Mouse (Mus musculus): ENCODE results near the gene Cilp2. TPM values are rescaled to one million over a fixed set of nuclear protein-coding genes. Genes with fewer than 3 reads are reported as not detected.

Gene Cilp2
- polyA plus RNA-seq (2015; fragmentation: Nextera tagmentation; extraction: Ambion mirVana): 0.22 and 0.25 TPM in 2 replicates

GRCm38 (mm10) chr8:69887289-69888243 is at the start of gene Cilp2:
Cilp2 (minus strand) TSS chr8:69887687.
- no peaks in the 10 kb centered on the region for H3K9me3 ChIP-seq (ENCODE audit: control insufficient read depth)
- H3K4me1 ChIP-seq (replicated peaks; ENCODE audit: control insufficient read depth, insufficient read depth, low read length): peaks cover 4% of the 10 kb centered on the region; the same call in 1 of the 2 replicates
- under 1% methylated on average over 60 of the region's 60 CpGs for WGBS
- peak within 1 kb of the TSS; percentile 51 for H3K4me2 ChIP-seq (replicated peaks; ENCODE audit: low read depth)
- TF ChIP-seq CTCF (IDR thresholded peaks at IDR 0.05; ENCODE audit: low read depth): no peak
- peaks cover 81% of the 10 kb centered on the region for H3K27me3 ChIP-seq (replicated peaks; ENCODE audit: control insufficient read depth, insufficient read depth, low read length)
- ATAC-seq: 0 out of 2 replicates have a peak, but pooled peaks have one; percentile 1
- H3K9ac ChIP-seq (ENCODE audit: low read depth, low read length): no peak within 1 kb of the TSS
- peak within 1 kb of the TSS; percentile 32 for H3K4me3 ChIP-seq (ENCODE audit: low read depth, low read length)
- H3K27ac ChIP-seq (ENCODE audit: low read depth, low read length): no peak within 1 kb of the TSS
- peaks cover 6% of the 10 kb centered on the region; the same call in 1 of the 2 replicates for H3K36me3 ChIP-seq (ENCODE audit: control insufficient read depth, insufficient read depth)

- no peaks in the 10 kb centered on the region for H3K27me3 ChIP-seq (replicated peaks; ENCODE audit: control insufficient read depth, insufficient read depth, low read length)
- H3K4me1 ChIP-seq (replicated peaks; ENCODE audit: control insufficient read depth, insufficient read depth, low read length): peaks cover 13% of the 10 kb centered on the region
- peak overlapping the region; percentile 37 for H3K27ac ChIP-seq (ENCODE audit: low read depth, low read length)
- H3K36me3 ChIP-seq (ENCODE audit: control insufficient read depth, insufficient read depth): peaks cover 26% of the 10 kb centered on the region
- no peak overlapping the region for H3K4me3 ChIP-seq (ENCODE audit: low read depth, low read length)
- no peak overlapping the region for H3K4me2 ChIP-seq (replicated peaks; ENCODE audit: low read depth)
- no peak overlapping the region for H3K9ac ChIP-seq (ENCODE audit: low read depth, low read length)
- 44% methylated on average over 7 of the region's 7 CpGs for WGBS
- no peak for TF ChIP-seq CTCF (IDR thresholded peaks at IDR 0.05; ENCODE audit: low read depth)
- peak; percentile 73 for ATAC-seq
- H3K9me3 ChIP-seq (ENCODE audit: control insufficient read depth): no peaks in the 10 kb centered on the region
Measured at GRCm38 (mm10) chr8:69936050-69936794, 48.7 kb upstream of the Cilp2 start.

- ATAC-seq: no peak
- Histone ChIP-seq H3K27me3 (replicated peaks; ENCODE audit: control insufficient read depth, insufficient read depth, low read length) (no peaks in the 10 kb centered on the region), H3K9me3 (ENCODE audit: control insufficient read depth) (no peaks in the 10 kb centered on the region), H3K36me3 (ENCODE audit: control insufficient read depth, insufficient read depth) (peaks cover 26% of the 10 kb centered on the region), H3K27ac (ENCODE audit: low read depth, low read length) (peak overlapping the region; percentile 37; the same call in 1 of the 2 replicates), H3K4me3 (ENCODE audit: low read depth, low read length) (no peak overlapping the region), H3K4me2 (replicated peaks; ENCODE audit: low read depth) (no peak overlapping the region), H3K9ac (ENCODE audit: low read depth, low read length) (no peak overlapping the region), H3K4me1 (replicated peaks; ENCODE audit: control insufficient read depth, insufficient read depth, low read length) (peaks cover 13% of the 10 kb centered on the region)
- WGBS: 77% methylated on average over 3 of the region's 3 CpGs
- TF ChIP-seq CTCF (IDR thresholded peaks at IDR 0.05; ENCODE audit: low read depth): no peak
Measured at GRCm38 (mm10) chr8:69935431-69935830, 47.9 kb upstream of the Cilp2 start.

GRCm38 (mm10) chr8:69934582-69934981 is 47.1 kb upstream of the Cilp2 start:
- H3K4me3 ChIP-seq (ENCODE audit: low read depth, low read length): no peak overlapping the region
- H3K9me3 ChIP-seq (ENCODE audit: control insufficient read depth): no peaks in the 10 kb centered on the region
- no peak overlapping the region for H3K4me2 ChIP-seq (replicated peaks; ENCODE audit: low read depth)
- TF ChIP-seq CTCF (IDR thresholded peaks at IDR 0.05; ENCODE audit: low read depth): no peak
- no peak overlapping the region for H3K9ac ChIP-seq (ENCODE audit: low read depth, low read length)
- peaks cover 10% of the 10 kb centered on the region; the same call in 1 of the 2 replicates for H3K4me1 ChIP-seq (replicated peaks; ENCODE audit: control insufficient read depth, insufficient read depth, low read length)
- peak overlapping the region; percentile 28; the same call in 1 of the 2 replicates for H3K27ac ChIP-seq (ENCODE audit: low read depth, low read length)
- H3K36me3 ChIP-seq (ENCODE audit: control insufficient read depth, insufficient read depth): peaks cover 26% of the 10 kb centered on the region
- no peaks in the 10 kb centered on the region for H3K27me3 ChIP-seq (replicated peaks; ENCODE audit: control insufficient read depth, insufficient read depth, low read length)
- no peak for ATAC-seq
- WGBS: 78% methylated on average over 5 of the region's 5 CpGs

GRCm38 (mm10) chr8:69933811-69934210 is 46.3 kb upstream of the Cilp2 start:
- Histone ChIP-seq H3K9ac (ENCODE audit: low read depth, low read length) (no peak overlapping the region), H3K4me3 (ENCODE audit: low read depth, low read length) (no peak overlapping the region), H3K4me1 (replicated peaks; ENCODE audit: control insufficient read depth, insufficient read depth, low read length) (peaks cover 10% of the 10 kb centered on the region; the same call in 1 of the 2 replicates), H3K4me2 (replicated peaks; ENCODE audit: low read depth) (no peak overlapping the region), H3K9me3 (ENCODE audit: control insufficient read depth) (no peaks in the 10 kb centered on the region), H3K36me3 (ENCODE audit: control insufficient read depth, insufficient read depth) (peaks cover 27% of the 10 kb centered on the region), H3K27ac (ENCODE audit: low read depth, low read length) (no peak overlapping the region), H3K27me3 (replicated peaks; ENCODE audit: control insufficient read depth, insufficient read depth, low read length) (no peaks in the 10 kb centered on the region)
- 60% methylated on average over 2 of the region's 2 CpGs for WGBS
- ATAC-seq: no peak
- TF ChIP-seq CTCF (IDR thresholded peaks at IDR 0.05; ENCODE audit: low read depth): no peak

GRCm38 (mm10) chr8:69926901-69927300 is 39.4 kb upstream of the Cilp2 start:
- Histone ChIP-seq H3K36me3 (ENCODE audit: control insufficient read depth, insufficient read depth) (peaks cover 19% of the 10 kb centered on the region; the same call in 1 of the 2 replicates), H3K4me1 (replicated peaks; ENCODE audit: control insufficient read depth, insufficient read depth, low read length) (no peaks in the 10 kb centered on the region), H3K9ac (ENCODE audit: low read depth, low read length) (no peak overlapping the region), H3K4me3 (ENCODE audit: low read depth, low read length) (no peak overlapping the region), H3K27me3 (replicated peaks; ENCODE audit: control insufficient read depth, insufficient read depth, low read length) (no peaks in the 10 kb centered on the region), H3K4me2 (replicated peaks; ENCODE audit: low read depth) (no peak overlapping the region), H3K9me3 (ENCODE audit: control insufficient read depth) (no peaks in the 10 kb centered on the region), H3K27ac (ENCODE audit: low read depth, low read length) (no peak overlapping the region)
- no peak for ATAC-seq
- no peak for TF ChIP-seq CTCF (IDR thresholded peaks at IDR 0.05; ENCODE audit: low read depth)
